ENCODE assay signal across 10 mouse cellular contexts in the genomic region with DNA sequence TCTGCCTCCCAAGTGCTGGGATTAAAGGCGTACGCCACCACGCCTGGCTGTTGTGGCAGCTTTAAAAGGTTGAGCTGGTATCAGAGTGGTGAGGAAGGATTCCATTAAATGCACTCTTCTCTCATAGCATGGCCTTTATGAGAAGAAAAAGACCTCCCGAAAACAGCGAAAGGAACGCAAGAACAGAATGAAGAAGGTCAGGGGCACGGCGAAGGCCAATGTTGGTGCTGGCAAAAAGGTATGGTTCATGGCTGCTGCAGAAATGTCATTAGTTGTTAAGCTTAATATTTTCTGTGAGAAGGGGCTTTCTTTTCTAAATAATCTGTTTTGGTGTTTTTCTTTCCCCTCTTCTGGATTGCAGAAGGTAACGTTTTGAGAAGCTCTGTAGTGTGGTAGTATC. TPM values are rescaled to one million over a fixed set of nuclear protein-coding genes. Genes with fewer than 3 reads are reported as not detected.
DNase-seq lines count a peak whose midpoint lies in the region; ATAC-seq and TF ChIP-seq lines count a peak whose summit lies in the region.
"Had no signal": no experiment of that assay in that cellular context is flagged by ENCODE, and none has a peak within 500 bp of the region (broad histone marks: within the 10 kb centered on the region; RNA-seq: fewer than 3 reads in every experiment).

No protein-coding gene starts in this region.

- no peak for TF ChIP-seq CTCF in intestine, postnatal 0 days (IDR thresholded peaks at IDR 0.05; ENCODE audit: low read depth)
- no peak for TF ChIP-seq CTCF in E14TG2a.4 (conservative IDR thresholded peaks at IDR 0.05; ENCODE audit: low read length)
- TF ChIP-seq CTCF in G1E (IDR thresholded peaks at IDR 0.05; ENCODE audit: low read depth, low read length): no peak

- H3K4me1 ChIP-seq in intestine, embryonic 14.5 days (replicated peaks; ENCODE audit: control insufficient read depth, insufficient read depth, low read length): peaks cover 25% of the 10 kb centered on the region
- peaks cover 3% of the 10 kb centered on the region; the same call in 1 of the 2 replicates for H3K4me1 ChIP-seq in intestine, postnatal 0 days (replicated peaks; ENCODE audit: control insufficient read depth, insufficient read depth, low read length)
- H3K4me1 ChIP-seq in E14TG2a.4 (replicated peaks; ENCODE audit: low read depth, low read length) (peaks cover 72% of the 10 kb centered on the region), G1E (ENCODE audit: insufficient read depth, low read depth, low read length) (peaks cover 46% of the 10 kb centered on the region)
- peaks cover 23% of the 10 kb centered on the region for H3K4me1 ChIP-seq in limb, embryonic 14.5 days (ENCODE audit: control insufficient read depth, insufficient read depth, low read length)

- no peak for DNase-seq in intestine, embryonic 14.5 days (ENCODE audit: low spot score)
- no peak for DNase-seq in G1E (ENCODE audit: low spot score)
- no peak for DNase-seq in limb, embryonic 14.5 days (ENCODE audit: low spot score)
- DNase-seq in frontal cortex, postnatal 10 days (ENCODE audit: low spot score in 2 of 2): no peak
- DNase-seq in cerebellum, postnatal 36 days: no peak
- DNase-seq: cerebellum, postnatal 25 days; kidney, adult 9 months had no signal

- no peak overlapping the region for H3K9ac ChIP-seq in intestine, embryonic 14.5 days (ENCODE audit: low read length)
- no peak overlapping the region for H3K9ac ChIP-seq in intestine, postnatal 0 days (ENCODE audit: low read depth, low read length)
- no peak overlapping the region for H3K9ac ChIP-seq in limb, embryonic 14.5 days (ENCODE audit: low read depth, low read length, severe bottlenecking)

- H3K4me3 ChIP-seq in intestine, embryonic 14.5 days (ENCODE audit: low read depth, low read length): no peak overlapping the region
- H3K4me3 ChIP-seq in intestine, postnatal 0 days (ENCODE audit: low read depth, low read length): no peak overlapping the region
- H3K4me3 ChIP-seq in E14TG2a.4 (replicated peaks; ENCODE audit: low read length) (peak overlapping the region; percentile 92), G1E (ENCODE audit: low read depth, low read length) (peak overlapping the region; percentile 96)
- no peak overlapping the region for H3K4me3 ChIP-seq in limb, embryonic 14.5 days (replicated peaks; ENCODE audit: low read length)
- H3K4me3 ChIP-seq: left cerebral cortex, adult 2 months had no signal

- no peak overlapping the region for H3K27ac ChIP-seq in intestine, embryonic 14.5 days (ENCODE audit: low read depth)
- H3K27ac ChIP-seq in intestine, postnatal 0 days (ENCODE audit: low read depth, low read length): no peak overlapping the region
- no peak overlapping the region for H3K27ac ChIP-seq in limb, embryonic 14.5 days (replicated peaks; ENCODE audit: low read depth, low read length)
- H3K27ac ChIP-seq: left cerebral cortex, adult 2 months had no signal

- 81% methylated on average over 9 of the region's 9 CpGs for WGBS in intestine, embryonic 14.5 days
- WGBS in intestine, postnatal 0 days: 79% methylated on average over 9 of the region's 9 CpGs
- WGBS in limb, embryonic 14.5 days: 84% methylated on average over 9 of the region's 9 CpGs

- ATAC-seq in intestine, embryonic 14.5 days (replicated peaks; ENCODE audit: low FRiP score, low TSS enrichment, low read depth): no peak
- no peak for ATAC-seq in intestine, postnatal 0 days
- ATAC-seq in G1E (ENCODE audit: extremely low read depth, insufficient number of reproducible peaks, low FRiP score, poor library complexity, severe bottlenecking): no peak
- ATAC-seq in limb, embryonic 14.5 days (ENCODE audit: low FRiP score, low read depth): no peak

- no peaks in the 10 kb centered on the region for H3K27me3 ChIP-seq in intestine, embryonic 14.5 days (replicated peaks; ENCODE audit: control insufficient read depth, insufficient read depth, low read length)
- no peaks in the 10 kb centered on the region for H3K27me3 ChIP-seq in intestine, postnatal 0 days (replicated peaks; ENCODE audit: control insufficient read depth, insufficient read depth, low read length)
- H3K27me3 ChIP-seq in E14TG2a.4 (ENCODE audit: insufficient read depth, low read length): no peaks in the 10 kb centered on the region
- H3K27me3 ChIP-seq in G1E (ENCODE audit: insufficient read depth, low read length): no peaks in the 10 kb centered on the region
- H3K27me3 ChIP-seq in limb, embryonic 14.5 days (ENCODE audit: control insufficient read depth, insufficient read depth, low read length): no peaks in the 10 kb centered on the region

- peak overlapping the region; percentile 99 for H3K4me2 ChIP-seq in intestine, embryonic 14.5 days (ENCODE audit: low read length)
- H3K4me2 ChIP-seq in intestine, postnatal 0 days (replicated peaks; ENCODE audit: low read depth): no peak overlapping the region
- H3K4me2 ChIP-seq in limb, embryonic 14.5 days (replicated peaks; ENCODE audit: low read depth, low read length, severe bottlenecking): 0 out of 2 replicates have a peak overlapping the region, but pooled peaks have one; percentile 10

- H3K36me3 ChIP-seq in intestine, embryonic 14.5 days (ENCODE audit: control insufficient read depth, insufficient read depth, low read length): peaks cover 64% of the 10 kb centered on the region
- peaks cover 58% of the 10 kb centered on the region for H3K36me3 ChIP-seq in intestine, postnatal 0 days (ENCODE audit: control insufficient read depth, insufficient read depth)
- H3K36me3 ChIP-seq in E14TG2a.4 (ENCODE audit: insufficient read depth, low read length): peaks cover 75% of the 10 kb centered on the region
- peaks cover 72% of the 10 kb centered on the region for H3K36me3 ChIP-seq in G1E (replicated peaks)
- peaks cover 67% of the 10 kb centered on the region for H3K36me3 ChIP-seq in limb, embryonic 14.5 days (ENCODE audit: control insufficient read depth, insufficient read depth, low read length)

- H3K9me3 ChIP-seq in intestine, embryonic 14.5 days (ENCODE audit: control insufficient read depth, low read length): no peaks in the 10 kb centered on the region
- H3K9me3 ChIP-seq in intestine, postnatal 0 days (ENCODE audit: control insufficient read depth): no peaks in the 10 kb centered on the region
- H3K9me3 ChIP-seq in E14TG2a.4 (ENCODE audit: low read length) (no peaks in the 10 kb centered on the region), G1E (replicated peaks) (no peaks in the 10 kb centered on the region)
- H3K9me3 ChIP-seq in limb, embryonic 14.5 days (ENCODE audit: control insufficient read depth, low read length): no peaks in the 10 kb centered on the region

- no peak for TF ChIP-seq POLR2A in limb, embryonic 14.5 days (IDR thresholded peaks at IDR 0.05; ENCODE audit: borderline replicate concordance, extremely low read depth, insufficient read depth, insufficient read length)

RNA-seq across cellular contexts. Expression of a gene that starts 6.3 kb away (rescaled TPM):
- 1,382 and 1,440 TPM in 2 replicates for polyA plus RNA-seq in intestine, embryonic 14.5 days (2014; fragmentation: Nextera tagmentation; extraction: Ambion mirVana)
- polyA plus RNA-seq in intestine, postnatal 0 days (2015; fragmentation: Nextera tagmentation; extraction: Ambion mirVana): 766 and 793 TPM in 2 replicates
- 3,155 and 3,550 TPM in 2 replicates for total RNA-seq in G1E (2014; fragmentation: Nextera tagmentation)
- total RNA-seq in G1E (2017): 4,442 and 4,451 TPM in 2 replicates
- polyA plus RNA-seq in G1E (2012): 330 and 378 TPM in 2 replicates
- 2,427 and 4,774 TPM in 2 replicates for polyA plus RNA-seq in limb, embryonic 14.5 days (2012; rRNA removed)
- 1,281 and 1,338 TPM in 2 replicates for polyA plus RNA-seq in limb, embryonic 14.5 days (2014; fragmentation: Nextera tagmentation; extraction: Ambion mirVana)

RNA-seq across cellular contexts. Expression of a gene that starts 6.4 kb away (rescaled TPM):
- 17.5 and 18.5 TPM in 2 replicates for polyA plus RNA-seq in intestine, embryonic 14.5 days (2014; fragmentation: Nextera tagmentation; extraction: Ambion mirVana)
- 5.1 and 6.6 TPM in 2 replicates for polyA plus RNA-seq in intestine, postnatal 0 days (2015; fragmentation: Nextera tagmentation; extraction: Ambion mirVana)
- total RNA-seq in G1E (2014; fragmentation: Nextera tagmentation): 38.4 and 43.8 TPM in 2 replicates
- 22.8 and 26.1 TPM in 2 replicates for total RNA-seq in G1E (2017)
- 4.1 and 5.6 TPM in 2 replicates for polyA plus RNA-seq in G1E (2012)
- 13.5 and 14.7 TPM in 2 replicates for polyA plus RNA-seq in limb, embryonic 14.5 days (2012; rRNA removed)
- polyA plus RNA-seq in limb, embryonic 14.5 days (2014; fragmentation: Nextera tagmentation; extraction: Ambion mirVana): 16.2 and 16.9 TPM in 2 replicates

Comparison
In these comparisons a context has a peak if more than half of its experiments do, and no peak if none do; other contexts are left out.
1. H3K4me3 ChIP-seq: peak in E14TG2a.4 (single experiment) and G1E (single experiment); none in intestine, embryonic 14.5 days (single experiment), intestine, postnatal 0 days (single experiment) and limb, embryonic 14.5 days (single experiment).